Mouse (Mus musculus) lung, postnatal 0 days (tissue): ENCODE measurements around the gene Tmem186.

Experiments used
- CTCF ChIP-seq: IDR thresholded peaks from 2 replicates; pipeline ENCODE4 v1.5.1; 2016; ENCODE audit warnings: antibody characterized with exemption, mild to moderate bottlenecking
- EP300 ChIP-seq: IDR thresholded peaks from 2 replicates; pipeline ENCODE4 v1.6.1; 2016; ENCODE audit warnings: antibody characterized with exemption, mild to moderate bottlenecking, control low read depth

DNA sequence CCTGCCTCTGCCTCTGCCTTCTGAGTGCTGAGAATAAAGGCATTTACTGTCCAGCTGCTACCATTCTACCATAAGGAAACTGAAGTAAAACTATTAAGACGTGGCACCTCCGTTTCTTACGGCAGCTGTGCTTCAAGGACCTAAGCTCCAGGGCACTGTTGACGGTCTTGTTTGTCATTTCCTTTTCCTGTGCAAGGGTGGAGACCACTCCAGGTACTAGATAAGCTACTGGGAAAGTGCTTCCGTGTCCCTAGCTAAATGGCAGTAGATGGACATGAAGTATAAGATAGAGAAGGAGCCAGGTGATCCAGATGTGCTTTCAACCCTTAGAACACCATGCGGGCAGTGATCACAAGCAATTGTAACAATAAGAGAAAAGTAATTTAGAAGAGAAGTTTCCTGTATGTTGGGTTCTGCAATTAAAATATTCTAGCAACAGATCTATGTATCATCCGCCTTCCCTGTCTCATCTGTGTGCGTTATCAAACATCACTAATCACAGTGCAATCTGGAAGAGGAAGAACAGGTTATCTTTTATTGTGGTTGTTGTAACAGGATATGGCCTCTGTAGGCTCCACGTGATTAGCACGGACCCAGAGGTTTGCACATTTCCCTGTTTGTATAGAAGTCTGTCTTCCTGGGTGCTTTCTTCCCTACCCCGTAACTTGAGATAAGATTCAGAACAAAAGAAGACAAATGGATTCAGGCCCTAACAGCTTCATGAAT lies 2.1 kb upstream of the Tmem186 start:
- TF ChIP-seq CTCF: no peak
- TF ChIP-seq EP300: no peak
